Mouse (Mus musculus) embryonic facial prominence, embryonic 13.5 days (tissue): ENCODE data around the gene Fip1l1. TPM values are rescaled to one million over a fixed set of nuclear protein-coding genes. Genes with fewer than 3 reads are reported as not detected.

Source experiments
- ATAC-seq: fragments of 200-750 bp; cut with Nextera tagmentation; 2 replicates; pipeline ENCODE4 v1.8.0; 2017; ENCODE audit warnings: low read depth; ENCODE audit not compliant: insufficient number of reproducible peaks, insufficient read depth, low FRiP score, low TSS enrichment
- H3K27ac ChIP-seq: fragments of 300-500 bp; sonication (generic); 2 replicates; pipeline ENCODE4 v1.5.1; 2015; ENCODE audit warnings: moderate library complexity, mild to moderate bottlenecking, inconsistent platforms
- H3K27me3 ChIP-seq: fragments of 300-500 bp; sonication (generic); 2 replicates; pipeline ENCODE4 v1.6.1; 2015; ENCODE audit warnings: mild to moderate bottlenecking, inconsistent platforms
- H3K36me3 ChIP-seq: fragments of 300-500 bp; sonication (generic); 2 replicates; pipeline ENCODE4 v1.6.1; 2015; ENCODE audit warnings: mild to moderate bottlenecking, inconsistent platforms
- H3K4me1 ChIP-seq: fragments of 300-500 bp; sonication (generic); 2 replicates; pipeline ENCODE4 v1.6.1; 2015; ENCODE audit warnings: inconsistent platforms
- H3K4me2 ChIP-seq: fragments of 300-500 bp; sonication (generic); 2 replicates; pipeline ENCODE4 v1.6.1; 2015; ENCODE audit warnings: moderate library complexity, mild to moderate bottlenecking, inconsistent platforms
- H3K4me3 ChIP-seq: fragments of 300-500 bp; sonication (generic); 2 replicates; pipeline ENCODE4 v1.5.1; 2015; ENCODE audit warnings: mild to moderate bottlenecking, inconsistent platforms
- H3K9ac ChIP-seq: fragments of 300-500 bp; sonication (generic); 2 replicates; pipeline ENCODE4 v1.6.1; 2015; ENCODE audit warnings: mild to moderate bottlenecking, inconsistent platforms
- H3K9me3 ChIP-seq: fragments of 300-500 bp; sonication (generic); 2 replicates; pipeline ENCODE4 v1.6.1; 2016; ENCODE audit warnings: inconsistent platforms
- WGBS: fragments of 180-500 bp; shearing (Covaris S2); methylation state at CpG from one replicate; pipeline ENCODE4 v1.1.7; 2015; ENCODE audit warnings: mixed read lengths; 5-methylcytosine and 5-hydroxymethylcytosine counted together
- polyA plus RNA-seq: library from polyadenylated mRNA; unstranded; fragments of >200 nt; fragmentation: Nextera tagmentation; extraction: Ambion mirVana; gene quantifications from 2 replicates; pipeline ENCODE4 v1.2.1, GENCODE M21; 2015

Gene Fip1l1
- polyA plus RNA-seq, 1 experiment from 2014 or later = 107 TPM

DNA sequence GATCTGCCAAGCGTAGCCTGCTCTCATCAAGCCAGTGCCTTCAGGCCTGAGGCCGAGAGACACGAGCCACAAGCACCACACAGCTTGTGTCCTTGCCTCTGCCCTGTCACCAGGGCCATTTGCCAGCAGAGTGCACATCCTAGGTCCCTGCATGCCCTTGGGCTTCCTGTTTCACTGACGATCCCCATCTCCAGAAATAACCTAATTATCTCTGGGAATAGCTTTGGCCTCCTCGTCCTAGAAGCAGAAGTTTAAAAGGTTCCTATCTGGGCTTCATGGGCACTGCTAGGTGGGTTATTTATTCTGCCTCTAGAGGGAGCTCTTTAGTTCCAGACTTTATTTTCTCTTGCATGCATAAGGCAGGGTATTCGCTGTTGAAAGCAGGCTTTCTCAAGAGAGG lies 105.8 kb downstream of the Fip1l1 start:
- Histone ChIP-seq H3K36me3 (no peaks in the 10 kb centered on the region), H3K4me3 (no peak overlapping the region), H3K9me3 (no peaks in the 10 kb centered on the region), H3K9ac (no peak overlapping the region), H3K27me3 (no peaks in the 10 kb centered on the region), H3K27ac (no peak overlapping the region), H3K4me1 (peaks cover 34% of the 10 kb centered on the region), H3K4me2 (no peak overlapping the region)
- ATAC-seq = no peak
- 41% methylated on average over 6 of the region's 6 CpGs for WGBS

DNA sequence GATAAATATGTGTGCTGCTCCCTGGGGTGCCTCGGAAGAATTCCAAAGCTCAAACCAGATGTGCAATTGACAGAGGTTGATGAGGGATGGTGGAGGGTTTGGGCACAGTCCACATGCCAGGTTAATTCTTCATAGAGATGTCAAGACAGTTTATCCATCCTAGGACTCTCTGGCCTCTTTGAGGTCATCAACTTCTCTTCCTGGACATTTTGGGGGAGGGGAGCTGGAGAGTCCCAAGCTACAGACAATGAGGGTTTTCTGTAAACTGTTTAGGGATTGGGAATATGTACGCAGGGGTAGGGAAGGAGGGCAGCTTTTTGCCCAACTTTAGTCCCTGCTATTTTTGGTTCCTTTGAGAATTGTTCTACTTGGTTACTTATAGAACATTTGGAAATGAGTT lies 107.0 kb downstream of the Fip1l1 start:
- no peaks in the 10 kb centered on the region for H3K36me3 ChIP-seq
- peaks cover 25% of the 10 kb centered on the region for H3K4me1 ChIP-seq
- ATAC-seq = no peak
- H3K9ac ChIP-seq = no peak overlapping the region
- no peaks in the 10 kb centered on the region for H3K9me3 ChIP-seq
- no peak overlapping the region for H3K27ac ChIP-seq
- H3K27me3 ChIP-seq = no peaks in the 10 kb centered on the region
- 47% methylated on average over 2 of the region's 2 CpGs for WGBS
- no peak overlapping the region for H3K4me2 ChIP-seq
- H3K4me3 ChIP-seq = no peak overlapping the region

DNA sequence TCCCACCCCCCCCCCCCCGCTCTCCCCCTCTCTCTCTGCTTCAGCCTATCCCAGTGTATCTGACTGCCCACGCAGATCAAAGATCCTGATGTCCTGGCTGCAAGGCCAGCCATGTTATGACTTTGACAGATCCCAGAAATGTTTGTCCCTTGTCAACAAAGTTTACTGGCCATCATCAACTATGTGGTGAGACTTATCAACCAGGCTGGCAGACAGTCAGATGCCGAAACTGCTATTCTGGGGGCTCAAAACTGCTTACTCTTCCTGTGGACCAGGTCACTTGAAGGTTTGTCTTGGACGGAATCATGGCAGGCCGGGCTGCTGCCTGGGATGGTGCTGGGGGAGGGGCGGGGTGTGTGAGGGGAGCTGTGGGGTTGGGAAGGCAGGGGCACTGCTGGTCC lies 112.3 kb downstream of the Fip1l1 start:
- H3K9me3 ChIP-seq = no peaks in the 10 kb centered on the region
- H3K27me3 ChIP-seq = no peaks in the 10 kb centered on the region
- H3K36me3 ChIP-seq = no peaks in the 10 kb centered on the region
- no peak overlapping the region for H3K9ac ChIP-seq
- WGBS = 51% methylated on average over 5 of the region's 6 CpGs
- peaks cover 6% of the 10 kb centered on the region for H3K4me1 ChIP-seq
- no peak overlapping the region for H3K4me3 ChIP-seq
- H3K27ac ChIP-seq = no peak overlapping the region
- no peak for ATAC-seq
- H3K4me2 ChIP-seq = no peak overlapping the region

DNA sequence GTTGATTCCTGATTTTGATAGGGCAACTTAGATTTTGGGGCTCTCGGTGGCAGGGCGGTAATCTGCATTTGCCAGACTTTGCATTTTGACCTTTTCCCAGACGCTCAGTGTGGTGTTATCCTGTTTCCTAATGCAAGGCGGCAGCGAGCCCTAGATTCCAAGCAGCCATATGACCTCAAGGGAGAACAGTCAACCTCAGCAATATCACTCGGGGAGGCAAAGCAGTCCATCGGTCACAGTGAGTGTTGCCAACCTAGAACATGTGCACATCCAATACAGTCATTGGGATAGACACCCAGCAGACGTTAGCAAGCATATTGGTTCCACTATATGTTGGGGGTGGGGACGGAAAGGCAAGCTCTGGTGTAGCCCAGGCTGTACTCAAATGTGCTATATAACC lies 113.0 kb downstream of the Fip1l1 start:
- Histone ChIP-seq H3K27ac (no peak overlapping the region), H3K9ac (no peak overlapping the region), H3K4me2 (no peak overlapping the region), H3K9me3 (no peaks in the 10 kb centered on the region), H3K4me1 (peaks cover 6% of the 10 kb centered on the region), H3K4me3 (no peak overlapping the region), H3K36me3 (no peaks in the 10 kb centered on the region), H3K27me3 (no peaks in the 10 kb centered on the region)
- WGBS = 68% methylated on average over 9 of the region's 9 CpGs
- no peak for ATAC-seq

Other genes with a start within 250 kb of the Fip1l1 start
- 17.2 and 20.8 TPM in 2 replicates for gene Scfd2, start 3.7 kb upstream of the Fip1l1 start, polyA plus RNA-seq
- gene Lnx1, start 167.5 kb downstream of the Fip1l1 start, polyA plus RNA-seq = 2.0 and 3.6 TPM in 2 replicates